Mouse (Mus musculus): Measurements from ENCODE around the gene Cyp2e1. TPM values are rescaled to one million over a fixed set of nuclear protein-coding genes. Genes with fewer than 3 reads are reported as not detected.
"Not testable (repeated sequence)": the region's sequence is repeated elsewhere in the genome, so short reads cannot be mapped to it uniquely, and the experiment has no call there.

The Cyp2e1 gene
- 100 to 1,000 TPM in 1 of 2 experiments, 1 to 10 TPM in 1; 4.1 to 138 TPM for total RNA-seq (2021)
- long read RNA-seq, experiment 1, transcript Cyp2e1-201 (9 exons, 1,833 nt): major isoform, 48 of 51 reads
- long read RNA-seq, experiment 1, partial matches to known transcripts: 1 of 51 reads
- long read RNA-seq, experiment 1, other reads (novel, unspliced or antisense): 2 of 51 reads
- long read RNA-seq, experiment 2: 0 reads

DNA sequence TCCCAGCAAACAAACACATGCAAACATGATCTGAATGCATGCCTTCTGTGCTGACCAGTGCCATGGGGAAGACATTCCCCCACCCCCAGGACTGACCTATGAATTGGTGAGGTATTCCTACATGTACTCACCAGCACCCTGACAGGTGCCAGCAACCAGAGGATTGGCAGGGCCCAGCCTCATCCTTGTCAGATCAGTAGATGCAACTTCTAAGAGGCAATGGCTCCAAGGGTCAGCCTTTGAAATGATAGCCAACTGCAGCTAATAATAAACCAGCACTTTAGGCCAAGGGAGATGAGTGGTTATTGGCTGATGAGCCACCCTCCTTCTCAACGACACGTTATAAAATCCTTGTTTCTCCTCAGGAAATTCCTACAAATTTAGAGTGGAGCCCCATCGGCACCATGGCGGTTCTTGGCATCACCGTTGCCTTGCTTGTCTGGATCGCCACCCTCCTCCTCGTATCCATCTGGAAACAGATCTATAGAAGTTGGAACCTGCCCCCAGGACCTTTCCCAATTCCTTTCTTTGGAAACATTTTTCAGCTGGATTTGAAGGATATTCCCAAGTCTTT is at the start of gene Cyp2e1:
Cyp2e1 (plus strand) TSS at position 293 of the 574 bp plus-strand sequence.
- no peak for DNase-seq (ENCODE audit: low spot score in 2 of 2)

DNA sequence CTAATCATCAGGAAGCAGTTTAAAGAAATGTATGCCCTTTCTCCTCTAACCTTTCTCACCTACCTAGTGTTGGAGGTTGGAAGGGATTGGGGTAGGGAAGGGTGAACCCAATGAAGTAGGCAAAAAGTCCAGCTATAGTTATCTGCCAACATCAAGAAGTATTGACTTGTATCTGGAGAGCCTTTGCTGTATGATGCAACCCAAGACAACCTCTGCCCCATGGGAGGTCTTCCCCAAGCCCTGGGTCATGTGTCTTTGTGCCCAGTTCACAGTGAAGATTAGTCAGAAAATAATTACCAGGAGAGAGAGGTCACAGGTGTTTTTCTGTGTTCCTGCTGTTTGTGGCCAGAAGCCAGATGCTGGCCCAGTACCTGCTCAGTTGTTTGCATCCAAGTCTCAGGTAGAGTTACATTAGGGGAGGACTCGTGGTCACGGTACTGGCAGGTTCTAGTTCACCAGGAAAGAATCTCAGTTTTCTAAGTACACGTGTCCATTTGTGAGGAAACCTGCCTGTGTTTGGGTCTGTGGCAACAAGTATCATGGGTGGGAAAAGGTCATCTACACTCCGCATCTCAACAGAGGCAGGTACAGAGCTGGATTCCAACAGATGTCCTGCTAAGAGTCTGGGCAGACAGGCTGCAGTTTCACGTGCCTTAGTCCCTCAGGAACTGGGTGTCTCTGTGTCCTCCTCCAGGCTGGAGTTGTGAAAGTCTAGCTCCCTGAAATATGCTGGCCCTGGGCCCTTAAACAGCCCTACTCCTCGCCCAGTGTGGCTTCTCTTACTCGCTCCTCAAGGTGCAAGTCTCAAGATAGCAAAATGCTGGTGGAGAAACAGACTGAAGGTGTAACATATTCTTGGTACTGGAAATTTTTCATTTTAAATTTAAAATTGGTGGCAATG is 46.1 kb upstream of the Cyp2e1 start:
- DNase-seq (ENCODE audit: low spot score in 2 of 2): no peak

DNA sequence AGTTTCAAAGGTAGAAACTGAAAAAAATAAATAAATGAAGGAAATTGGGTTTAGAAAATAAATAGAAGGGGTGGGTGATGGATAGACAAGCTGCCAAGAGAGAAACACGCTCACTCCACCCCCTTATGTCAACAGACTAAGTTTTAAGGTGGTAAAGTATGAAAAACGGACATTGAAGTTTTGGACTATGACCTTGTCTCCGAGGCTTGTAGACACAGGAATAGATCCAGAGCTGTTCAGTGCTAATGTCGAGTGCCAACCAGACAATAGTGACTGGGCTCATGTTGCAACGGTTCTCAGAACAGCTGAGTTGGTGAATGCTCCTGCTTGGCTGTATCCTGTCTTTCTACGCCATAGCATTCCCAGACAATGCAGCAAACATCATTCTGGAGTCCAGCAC is 42.4 kb upstream of the Cyp2e1 start:
- DNase-seq (ENCODE audit: low spot score in 2 of 2): no peak

DNA sequence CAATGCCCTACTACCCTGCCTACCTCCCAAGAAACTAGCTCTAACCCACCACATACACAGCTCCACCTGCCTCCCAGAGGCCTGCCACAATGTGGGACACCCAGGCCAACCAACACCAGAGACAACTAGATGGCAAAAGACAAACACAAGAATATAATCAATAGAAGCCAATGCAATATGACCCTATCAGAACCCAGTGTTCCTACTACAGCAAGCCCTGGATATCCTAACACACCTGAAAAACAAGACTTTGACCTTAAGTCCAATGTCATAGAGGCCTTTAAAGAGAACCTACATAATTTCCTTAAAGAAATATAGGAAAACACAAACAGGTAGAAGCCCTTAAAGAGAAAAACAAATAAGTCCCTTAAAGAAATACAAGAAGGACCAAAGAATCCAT is 38.0 kb upstream of the Cyp2e1 start:
- DNase-seq (ENCODE audit: low spot score in 2 of 2): no peak

DNA sequence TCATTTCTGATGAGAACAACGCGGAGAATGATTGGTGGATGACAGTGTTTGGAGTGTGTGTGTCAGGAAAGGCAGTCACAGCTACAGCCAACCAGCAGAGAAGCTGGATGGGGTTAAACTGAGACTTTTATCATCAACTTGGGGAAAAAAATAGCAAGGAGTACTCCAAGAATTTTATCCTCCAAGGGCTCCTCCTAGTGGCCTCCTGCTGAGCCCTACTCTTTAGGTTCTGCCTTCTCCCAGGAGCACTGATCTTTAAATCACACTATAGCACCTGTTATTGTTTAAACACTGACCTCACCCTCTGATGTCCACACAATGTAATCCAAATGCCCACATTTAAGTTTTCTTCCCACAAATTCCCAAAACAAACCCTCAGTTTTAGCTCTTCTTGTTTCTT is 30.4 kb upstream of the Cyp2e1 start:
- DNase-seq (ENCODE audit: low spot score in 2 of 2): no peak

DNA sequence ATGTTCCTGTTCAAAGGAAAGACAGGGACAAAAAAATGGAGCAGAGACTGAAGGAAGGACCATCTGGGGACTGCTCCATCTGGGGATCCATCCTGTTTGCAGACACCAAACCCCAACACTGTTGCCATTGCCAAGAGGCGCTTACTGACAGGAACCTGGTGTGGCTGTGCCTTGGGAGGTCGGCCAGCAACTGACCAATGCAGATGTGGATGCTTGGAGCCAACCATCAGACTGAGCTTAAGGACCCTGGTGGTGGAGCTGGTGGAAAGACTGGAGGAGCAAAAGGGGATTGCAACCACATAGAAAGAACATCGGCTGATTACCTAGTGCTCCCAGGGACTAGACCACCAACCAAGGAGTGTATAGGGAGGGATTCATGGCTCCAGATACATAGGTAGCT is 16.1 kb upstream of the Cyp2e1 start:
- no peak for DNase-seq (ENCODE audit: low spot score in 2 of 2)

DNA sequence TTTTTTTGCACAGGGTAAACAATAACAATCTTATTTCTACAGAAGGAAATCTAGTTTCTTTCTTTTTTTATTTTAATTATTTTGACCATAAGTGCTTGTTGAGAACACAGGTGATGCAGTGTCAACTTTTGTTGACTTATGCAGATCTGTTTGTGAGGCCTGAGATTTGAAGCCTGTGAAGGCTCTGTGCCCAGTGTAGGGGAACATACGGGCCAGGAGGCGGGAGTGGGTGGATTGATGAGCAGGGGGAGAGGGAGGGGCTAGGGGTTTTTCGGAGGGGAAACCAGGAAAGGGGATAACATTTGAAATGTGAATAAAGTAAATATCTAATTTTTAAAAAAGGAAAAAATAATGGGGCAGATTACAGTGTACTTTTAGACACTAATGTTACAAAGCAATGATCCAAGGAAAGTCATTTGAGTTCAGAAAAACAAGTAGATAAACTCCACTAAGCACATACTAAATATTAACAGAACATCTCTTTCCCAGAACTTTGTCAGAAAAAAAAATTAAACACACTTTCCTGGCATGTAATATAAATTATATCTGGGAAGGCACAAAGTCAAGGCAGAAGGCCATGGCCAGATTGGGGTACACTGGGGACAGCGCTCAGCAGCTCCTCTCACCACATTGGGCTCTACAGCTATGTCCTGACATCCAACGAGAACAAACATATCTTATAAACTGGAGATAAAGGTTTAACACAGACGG is 15.3 kb upstream of the Cyp2e1 start:
- DNase-seq (ENCODE audit: low spot score in 2 of 2): no peak

DNA sequence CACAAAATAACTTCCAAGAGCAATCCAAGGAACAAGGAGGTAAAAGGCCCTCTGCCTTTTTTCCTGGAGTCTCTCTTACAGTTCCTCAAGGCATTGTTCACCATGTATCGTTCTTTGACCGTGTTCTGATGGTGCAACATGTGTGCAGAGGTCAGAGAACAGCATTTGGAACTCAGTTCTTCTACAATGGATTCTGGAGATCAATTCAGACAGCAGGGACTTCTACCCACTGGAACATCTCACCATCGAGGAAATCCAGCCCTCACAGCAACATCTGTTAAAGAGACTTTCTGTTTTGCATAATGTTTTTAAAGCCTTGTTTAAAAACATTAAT is 14.7 kb upstream of the Cyp2e1 start:
- no peak for DNase-seq (ENCODE audit: low spot score in 2 of 2)

DNA sequence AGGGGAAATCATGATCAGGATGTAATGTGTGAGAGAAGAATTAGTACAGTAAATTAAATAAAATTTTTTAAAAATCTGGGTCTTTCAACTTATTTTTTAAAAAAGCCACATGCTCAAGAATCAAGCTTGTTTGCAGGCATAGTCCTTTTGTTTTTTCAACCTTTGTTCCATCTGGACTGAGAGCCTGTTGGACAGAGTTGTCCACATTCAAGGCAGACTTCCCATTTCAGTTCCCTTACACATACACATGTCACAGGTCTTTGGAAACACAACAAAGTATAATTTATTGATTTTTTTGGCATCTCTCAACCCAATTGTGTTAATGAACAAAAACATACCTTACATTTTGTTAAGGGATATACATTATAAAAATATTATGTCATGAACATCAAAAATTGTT is 9.0 kb upstream of the Cyp2e1 start:
- DNase-seq (ENCODE audit: low spot score in 2 of 2): no peak

DNA sequence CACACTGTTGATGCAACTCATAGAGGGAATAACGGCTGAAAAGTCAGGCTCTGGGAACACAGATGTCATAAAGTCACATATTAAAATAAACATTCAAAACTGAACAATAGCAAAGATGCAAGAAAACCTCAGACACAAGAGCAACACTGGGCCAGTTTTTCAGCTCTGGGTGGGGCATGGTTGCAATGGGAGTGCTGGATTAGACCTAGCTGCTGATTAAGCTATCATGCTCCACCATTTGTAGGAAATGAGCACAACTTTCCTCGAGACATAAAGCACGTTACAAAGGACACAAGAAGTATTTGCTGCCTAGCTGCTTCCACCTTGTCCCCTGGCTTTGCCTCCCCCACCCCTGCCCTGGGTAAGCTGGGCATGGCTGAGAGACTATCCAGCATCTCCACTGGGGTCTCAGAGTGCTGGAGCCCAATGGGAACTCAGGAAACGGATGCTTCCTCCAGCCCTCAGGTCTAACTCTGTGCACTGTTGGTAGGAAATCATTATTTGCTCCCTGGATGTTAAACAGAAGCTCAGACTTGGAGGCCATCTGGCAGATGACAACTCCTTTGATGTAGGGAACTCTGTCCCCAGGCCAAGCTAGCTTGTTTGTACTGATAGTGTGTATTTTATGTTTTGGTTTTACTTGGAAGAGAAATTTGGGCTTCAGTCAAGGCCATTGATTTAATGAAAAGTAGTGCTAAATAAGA is 7.2 kb upstream of the Cyp2e1 start:
- DNase-seq (ENCODE audit: low spot score in 2 of 2): no peak

DNA sequence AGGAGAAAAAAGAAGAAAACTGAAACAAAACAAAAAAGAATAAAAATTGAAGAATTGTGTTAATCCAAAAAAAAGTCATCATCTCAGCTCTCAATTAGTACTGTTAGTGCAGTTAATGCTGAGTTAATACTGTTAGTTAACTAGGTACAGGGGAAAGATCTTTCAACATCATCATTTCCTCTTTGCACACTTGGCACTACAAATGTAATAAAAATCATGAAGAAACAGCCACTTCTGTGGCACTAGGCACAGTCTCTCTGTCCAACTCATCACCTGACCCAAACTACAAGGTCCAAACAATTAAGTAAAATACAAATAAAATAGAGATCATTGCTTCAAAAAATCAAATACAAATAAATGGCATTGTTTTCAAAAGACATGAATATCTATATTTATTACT is 2.9 kb upstream of the Cyp2e1 start:
- DNase-seq (ENCODE audit: low spot score in 2 of 2): no peak

DNA sequence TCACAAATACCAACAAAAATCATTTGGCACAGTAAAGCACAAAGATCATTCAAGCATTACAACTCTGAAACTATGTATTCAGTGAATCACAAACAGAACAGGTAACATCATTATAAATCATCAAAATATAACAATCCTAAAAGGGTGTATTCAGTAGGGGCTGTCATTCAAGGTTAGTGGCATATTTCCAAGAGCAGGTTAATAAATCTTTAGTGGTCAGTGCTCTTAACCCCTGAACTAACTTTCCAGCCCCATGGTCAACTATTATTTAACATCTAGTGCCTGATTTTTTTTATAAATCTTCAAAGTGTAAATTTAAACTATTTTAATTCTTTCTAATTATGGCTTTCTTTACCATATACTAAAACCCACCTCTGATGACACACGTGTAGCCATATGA is 1.9 kb downstream of the Cyp2e1 start:
- not testable (repeated sequence) for DNase-seq (ENCODE audit: low spot score in 2 of 2)

DNA sequence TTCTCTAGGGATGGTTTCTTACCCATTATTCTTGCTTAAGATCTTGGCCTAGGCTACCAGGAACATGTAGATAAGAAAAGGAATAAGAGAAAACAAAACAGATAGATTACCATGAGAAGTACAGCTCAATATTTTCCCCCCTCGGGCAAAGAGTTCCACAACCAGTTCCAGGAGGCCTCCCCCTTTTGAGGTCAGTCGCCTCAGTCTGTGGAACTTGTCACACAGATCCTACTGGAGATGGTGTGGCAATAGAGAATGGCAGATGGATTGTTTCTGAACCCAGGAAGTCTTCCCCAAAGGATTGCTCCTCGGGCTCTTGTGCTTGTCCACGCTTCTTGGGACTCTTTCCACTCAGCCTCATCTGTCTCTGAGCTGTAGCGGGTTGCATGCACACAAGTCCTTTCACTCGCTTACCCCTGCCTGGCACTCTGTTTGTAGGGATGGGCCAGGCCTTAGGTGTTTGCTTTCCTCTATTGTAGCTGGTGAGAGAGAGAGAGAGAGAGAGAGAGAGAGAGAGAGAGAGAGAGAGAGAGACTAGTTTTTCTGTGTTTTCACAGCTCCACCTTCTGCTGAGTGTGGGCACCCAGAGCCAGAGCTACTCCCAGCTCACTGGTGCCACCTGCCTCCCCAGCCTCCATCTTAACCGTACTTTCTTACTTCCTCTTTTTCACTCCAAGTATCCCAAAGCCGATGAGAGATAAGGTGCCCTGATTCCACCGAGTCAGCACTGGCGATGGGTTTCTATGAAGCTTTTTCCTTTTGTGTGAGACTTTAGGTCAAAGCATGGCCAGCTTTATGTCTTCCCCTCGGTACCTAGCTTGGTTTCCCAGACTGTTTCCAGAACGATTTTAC is 2.6 kb downstream of the Cyp2e1 start:
- DNase-seq (ENCODE audit: low spot score in 2 of 2): no peak

DNA sequence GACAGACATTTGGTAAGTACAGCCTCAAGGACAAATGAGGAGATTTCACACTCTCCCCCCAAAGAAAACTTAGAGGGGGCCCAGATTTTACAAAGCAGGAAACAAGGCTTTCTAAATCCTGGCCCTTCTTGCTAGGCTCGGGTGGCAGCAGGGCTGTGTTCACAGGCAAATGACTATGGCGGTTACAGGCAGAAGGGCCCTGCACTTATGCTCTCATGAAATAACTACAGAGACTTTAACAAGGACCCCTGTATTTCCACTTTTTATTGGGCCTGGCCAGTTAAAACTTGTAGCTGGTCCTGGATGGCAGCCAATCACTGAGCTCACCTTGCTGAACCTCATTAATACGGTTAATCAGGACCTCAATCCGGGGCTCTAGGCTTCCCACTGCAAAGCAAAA is 17.0 kb downstream of the Cyp2e1 start:
- DNase-seq (ENCODE audit: low spot score in 2 of 2): no peak

DNA sequence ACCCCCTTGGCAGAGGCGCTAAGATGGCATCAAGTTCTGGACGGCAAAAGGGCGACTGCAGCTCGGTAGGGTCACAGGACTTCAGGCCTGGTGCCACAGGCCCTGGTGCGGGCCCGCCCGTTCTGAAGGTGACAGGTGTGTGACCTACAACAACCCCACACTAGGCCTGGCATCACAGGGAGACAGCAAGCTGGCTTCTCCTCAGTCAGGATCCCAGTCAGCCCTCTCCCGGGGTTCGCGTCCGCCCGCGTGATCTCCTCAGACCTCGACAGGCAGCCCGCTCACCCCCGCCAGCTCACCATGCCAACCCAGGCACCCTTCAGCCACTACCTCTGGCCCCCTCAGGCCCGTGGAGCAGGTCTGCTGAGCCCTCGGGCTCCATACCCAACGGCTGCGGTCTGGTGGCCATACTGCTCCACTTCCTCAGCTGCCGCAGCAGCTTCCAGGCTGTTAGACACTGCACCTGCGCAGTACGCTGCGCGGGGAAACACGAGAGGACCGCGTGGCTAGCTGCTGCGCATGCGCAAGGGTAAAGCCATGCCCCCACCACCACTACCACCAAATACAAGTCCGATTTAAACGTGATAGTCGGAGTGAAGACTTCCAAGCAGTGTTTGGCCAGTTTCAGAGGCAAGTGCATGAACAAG is 24.0 kb downstream of the Cyp2e1 start, which contains the start of gene Syce1:
Syce1 (minus strand) TSS at position 447 of the 647 bp plus-strand sequence.
- DNase-seq (ENCODE audit: low spot score in 2 of 2): no peak

DNA sequence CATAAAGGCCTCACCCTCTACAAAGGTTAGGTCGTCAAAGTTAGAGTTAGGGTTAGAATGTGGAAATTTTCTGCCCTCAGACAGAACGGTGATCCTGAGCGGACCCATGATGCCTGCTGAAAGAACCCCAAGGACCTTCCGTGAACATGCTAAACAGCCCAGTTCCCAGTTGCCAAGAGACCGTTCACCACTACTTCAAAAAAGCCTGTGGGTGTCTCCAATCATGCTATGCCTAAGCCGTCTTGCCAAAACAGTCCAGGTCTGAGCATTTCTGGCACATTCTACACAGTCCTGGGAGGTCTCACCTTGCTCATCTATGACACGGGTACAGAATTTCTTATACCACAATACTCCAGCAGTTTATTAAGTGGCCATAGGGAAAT is 24.5 kb downstream of the Cyp2e1 start:
- no peak for DNase-seq (ENCODE audit: low spot score in 2 of 2)

DNA sequence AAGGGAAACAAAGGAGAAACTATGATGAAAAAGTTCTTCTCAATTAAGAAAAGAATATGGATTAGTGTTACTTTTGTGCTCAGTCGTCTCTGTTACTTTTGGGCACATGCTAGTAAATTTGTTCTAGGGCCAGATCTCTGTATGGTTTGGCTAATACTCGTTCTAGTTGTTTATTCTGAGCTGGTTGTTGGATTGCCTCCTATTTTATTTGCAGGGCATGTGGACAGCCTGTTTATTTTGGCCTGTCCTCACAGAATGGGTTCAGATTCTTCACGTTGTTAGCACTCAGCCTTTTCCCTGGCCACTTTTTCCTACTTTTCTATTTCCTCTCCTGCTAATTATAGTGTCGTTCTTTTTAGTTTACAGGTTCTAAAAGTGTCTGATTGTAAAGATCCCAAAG is 30.0 kb downstream of the Cyp2e1 start:
- no peak for DNase-seq (ENCODE audit: low spot score in 2 of 2)

DNA sequence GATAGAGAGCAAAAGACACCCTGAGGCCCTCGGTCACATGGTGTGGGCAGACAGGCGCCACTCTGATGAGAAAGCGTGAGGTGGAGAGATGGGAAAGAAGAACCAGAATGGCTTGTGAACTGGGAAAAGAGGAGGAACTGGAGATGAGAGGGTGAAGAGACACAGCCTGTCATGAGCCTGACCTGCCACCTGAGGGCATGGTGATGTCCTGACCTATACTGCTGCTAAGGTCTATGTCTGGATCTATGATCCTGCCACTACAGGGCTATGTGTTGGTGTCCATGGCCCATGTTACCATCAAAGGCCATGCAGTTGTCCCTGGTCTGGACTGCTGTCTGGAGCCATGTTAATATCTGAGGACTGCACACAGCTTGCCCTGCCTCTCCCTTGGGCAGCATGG is 34.1 kb downstream of the Cyp2e1 start:
- no peak for DNase-seq (ENCODE audit: low spot score in 2 of 2)

DNA sequence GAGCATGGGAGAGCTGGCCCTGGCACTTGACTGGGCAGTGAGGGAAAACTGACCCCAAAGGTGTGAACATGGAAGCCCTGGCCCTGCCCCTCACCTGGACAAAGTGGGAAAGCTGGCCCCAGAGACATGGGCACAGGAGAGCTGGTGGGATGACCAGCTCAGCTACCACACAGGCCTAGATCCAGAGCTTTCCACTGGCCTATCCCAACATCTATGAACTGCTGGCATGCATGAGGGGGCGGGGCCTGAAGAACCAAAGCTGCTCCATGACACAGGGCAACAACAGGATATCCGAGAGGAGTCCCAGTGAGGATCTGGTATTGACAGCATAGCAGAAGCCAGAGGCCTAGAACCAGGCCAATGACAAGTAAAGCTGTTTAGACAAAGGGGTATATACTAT is 34.7 kb downstream of the Cyp2e1 start:
- no peak for DNase-seq (ENCODE audit: low spot score in 2 of 2)

DNA sequence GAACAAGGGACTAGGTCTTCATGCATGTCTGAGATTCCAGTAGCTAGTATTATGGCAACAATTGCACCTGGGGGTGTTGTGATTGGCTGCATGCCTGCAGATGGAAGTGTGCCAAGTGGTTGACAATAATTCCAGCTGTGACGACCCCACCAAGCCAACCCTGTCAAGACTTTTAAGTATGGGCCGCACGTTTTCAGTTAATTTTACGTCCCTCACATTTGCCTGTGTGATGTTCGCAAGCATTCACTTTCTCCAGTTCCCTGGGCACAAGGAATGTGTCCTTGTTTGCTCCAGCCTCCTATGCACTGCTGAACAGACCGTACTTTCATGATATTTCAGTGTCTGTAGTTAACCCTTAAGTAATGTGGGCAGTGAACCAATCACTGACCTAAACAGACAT is 39.1 kb downstream of the Cyp2e1 start:
- DNase-seq (ENCODE audit: low spot score in 2 of 2): no peak

Data from adrenal gland, postnatal 4 days (tissue).